Mouse (Mus musculus) testis, adult 2 months (tissue): ENCODE measurements around the gene Fry.

Source experiments
- CTCF ChIP-seq: fragments of 200-500 bp; IDR thresholded peaks from 2 replicates; pipeline ENCODE4 v1.5.1; 2012; ENCODE audit warnings: low read depth, mild to moderate bottlenecking, inconsistent platforms, low read length, moderate library complexity; ENCODE audit not compliant: control insufficient read depth, insufficient read depth, insufficient replicate concordance
- POLR2A ChIP-seq: fragments of 200-500 bp; IDR thresholded peaks from 2 replicates; pipeline ENCODE4 v1.6.1; 2012; ENCODE audit warnings: low read depth, mild to moderate bottlenecking, inconsistent platforms, low read length, moderate library complexity; ENCODE audit not compliant: control insufficient read depth

DNA sequence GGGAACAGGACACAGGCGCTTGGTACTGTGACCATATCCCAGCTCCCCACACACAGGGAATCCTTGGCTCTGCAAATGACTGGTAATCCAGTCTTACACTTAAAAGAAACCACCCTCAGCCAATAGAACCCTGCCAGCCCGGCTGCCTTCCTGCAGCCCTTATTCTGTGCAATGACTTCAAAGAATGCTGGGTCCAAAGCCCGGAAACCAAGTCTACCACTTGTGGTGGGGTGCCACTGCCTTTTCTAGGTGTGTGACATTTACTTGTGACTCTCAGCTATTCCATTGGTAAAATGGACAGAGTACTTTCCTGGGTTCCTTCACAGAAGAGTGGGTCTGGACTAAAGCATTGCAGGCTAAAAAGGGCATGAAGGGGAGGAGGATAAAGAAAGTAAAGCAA, 254.5 kb downstream of the Fry start:
- no peak for TF ChIP-seq POLR2A
- no peak for TF ChIP-seq CTCF
